Mouse (Mus musculus): ENCODE results near the gene 4933427D14Rik. TPM values are rescaled to one million over a fixed set of nuclear protein-coding genes. Genes with fewer than 3 reads are reported as not detected.

Gene 4933427D14Rik
- polyA plus RNA-seq, 1 experiment: 12.6 TPM

DNA sequence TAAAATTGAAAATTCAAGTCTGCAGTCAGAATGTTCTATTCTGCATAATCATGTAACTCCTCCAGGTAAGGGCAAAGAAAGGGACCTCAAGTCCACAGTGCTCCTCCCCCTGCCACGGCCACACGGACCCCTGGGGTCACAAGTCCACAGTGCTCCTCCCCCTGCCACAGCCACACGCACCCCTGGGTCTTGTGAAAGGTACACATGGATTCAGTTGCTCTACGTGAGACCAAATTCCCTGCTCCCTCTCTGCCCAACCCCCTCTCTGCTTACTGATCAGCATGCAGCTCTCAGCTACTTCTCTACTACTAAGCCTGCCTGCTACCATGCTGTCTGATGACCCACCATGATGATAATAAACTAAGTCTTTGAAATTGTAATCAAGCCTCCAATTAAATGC is 37.4 kb downstream of the 4933427D14Rik start:
- no peak for DNase-seq
- Histone ChIP-seq H3K36me3 (ENCODE audit: control insufficient read depth, insufficient read depth, low read length) (peaks cover 40% of the 10 kb centered on the region), H3K27me3 (ENCODE audit: control insufficient read depth, insufficient read depth, low read length) (no peaks in the 10 kb centered on the region), H3K4me3 (ENCODE audit: control insufficient read depth, insufficient read depth, low read length) (no peak overlapping the region), H3K4me1 (replicated peaks; ENCODE audit: control insufficient read depth, insufficient read depth, low read length) (no peaks in the 10 kb centered on the region), H3K27ac (ENCODE audit: control insufficient read depth, insufficient read depth, low read length) (no peak overlapping the region)
- WGBS: 97% methylated on average over 4 of the region's 4 CpGs
- TF ChIP-seq POLR2A (IDR thresholded peaks at IDR 0.05; ENCODE audit: control insufficient read depth, extremely low read depth, insufficient read depth, low read length, poor library complexity): no peak

DNA sequence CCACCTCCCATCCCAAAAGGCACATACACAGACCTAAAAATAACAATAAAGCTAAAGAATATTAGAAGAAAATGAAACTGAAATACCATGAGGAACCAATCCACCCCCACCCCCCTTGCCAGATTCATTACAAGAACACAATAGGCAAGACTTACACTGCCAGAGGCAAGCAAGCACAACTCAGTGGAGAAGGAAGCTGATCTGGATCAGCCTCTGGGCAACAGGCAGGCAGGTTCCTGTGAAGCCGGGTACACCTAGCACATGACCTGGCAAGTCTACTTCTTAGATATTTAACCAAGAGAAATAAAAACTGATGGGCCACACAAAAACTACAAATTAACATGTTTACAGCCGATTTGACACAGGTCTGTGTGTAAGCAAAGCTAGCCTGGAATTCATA is 44.1 kb downstream of the 4933427D14Rik start:
- DNase-seq: no peak
- TF ChIP-seq CTCF (IDR thresholded peaks at IDR 0.05; ENCODE audit: borderline replicate concordance, control insufficient read depth, extremely low read depth, insufficient read depth, low read length, poor library complexity): no peak
- Histone ChIP-seq H3K4me3 (ENCODE audit: control insufficient read depth, insufficient read depth, low read length) (no peak overlapping the region), H3K4me1 (replicated peaks; ENCODE audit: control insufficient read depth, insufficient read depth, low read length) (no peaks in the 10 kb centered on the region), H3K36me3 (ENCODE audit: control insufficient read depth, insufficient read depth, low read length) (peaks cover 25% of the 10 kb centered on the region), H3K27ac (ENCODE audit: control insufficient read depth, insufficient read depth, low read length) (no peak overlapping the region), H3K27me3 (ENCODE audit: control insufficient read depth, insufficient read depth, low read length) (no peaks in the 10 kb centered on the region)
- 92% methylated on average over 2 of the region's 2 CpGs for WGBS

- no peak for TF ChIP-seq POLR2A (IDR thresholded peaks at IDR 0.05; ENCODE audit: control insufficient read depth, extremely low read depth, insufficient read depth, low read length, poor library complexity)
- no peak for TF ChIP-seq CTCF (IDR thresholded peaks at IDR 0.05; ENCODE audit: borderline replicate concordance, control insufficient read depth, extremely low read depth, insufficient read depth, low read length, poor library complexity)
- no peaks in the 10 kb centered on the region for H3K27me3 ChIP-seq (ENCODE audit: control insufficient read depth, insufficient read depth, low read length)
- H3K4me3 ChIP-seq (ENCODE audit: control insufficient read depth, insufficient read depth, low read length): no peak overlapping the region
- WGBS: 87% methylated on average over 2 of the region's 2 CpGs
- H3K27ac ChIP-seq (ENCODE audit: control insufficient read depth, insufficient read depth, low read length): no peak overlapping the region
- DNase-seq: no peak
- H3K36me3 ChIP-seq (ENCODE audit: control insufficient read depth, insufficient read depth, low read length): peaks cover 6% of the 10 kb centered on the region
- H3K4me1 ChIP-seq (replicated peaks; ENCODE audit: control insufficient read depth, insufficient read depth, low read length): no peaks in the 10 kb centered on the region
Measured at GRCm38 (mm10) chr11:72156624-72157023, 50.6 kb downstream of the 4933427D14Rik start.

DNA sequence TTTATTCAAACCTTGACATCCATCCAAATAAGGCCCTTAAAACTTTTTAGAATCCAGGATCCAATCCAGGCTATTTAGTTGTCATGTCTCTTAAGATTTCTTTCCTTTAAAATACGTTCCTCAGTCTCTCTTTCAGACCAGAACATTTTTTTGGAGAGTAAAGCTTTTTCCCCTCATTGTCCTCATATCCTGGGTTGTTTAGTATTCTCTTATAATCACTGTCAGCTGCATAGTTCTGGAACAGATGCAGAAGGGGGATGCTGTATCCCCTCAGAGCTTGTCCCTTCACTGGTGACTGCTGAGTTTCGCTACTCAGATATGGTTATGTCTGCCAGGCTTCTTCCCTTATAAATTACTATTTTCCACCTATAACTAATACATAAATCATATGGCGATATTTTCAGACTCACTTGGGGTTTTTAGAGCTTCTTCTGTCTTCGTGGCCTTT is 51.3 kb downstream of the 4933427D14Rik start:
- no peak overlapping the region for H3K4me3 ChIP-seq (ENCODE audit: control insufficient read depth, insufficient read depth, low read length)

DNA sequence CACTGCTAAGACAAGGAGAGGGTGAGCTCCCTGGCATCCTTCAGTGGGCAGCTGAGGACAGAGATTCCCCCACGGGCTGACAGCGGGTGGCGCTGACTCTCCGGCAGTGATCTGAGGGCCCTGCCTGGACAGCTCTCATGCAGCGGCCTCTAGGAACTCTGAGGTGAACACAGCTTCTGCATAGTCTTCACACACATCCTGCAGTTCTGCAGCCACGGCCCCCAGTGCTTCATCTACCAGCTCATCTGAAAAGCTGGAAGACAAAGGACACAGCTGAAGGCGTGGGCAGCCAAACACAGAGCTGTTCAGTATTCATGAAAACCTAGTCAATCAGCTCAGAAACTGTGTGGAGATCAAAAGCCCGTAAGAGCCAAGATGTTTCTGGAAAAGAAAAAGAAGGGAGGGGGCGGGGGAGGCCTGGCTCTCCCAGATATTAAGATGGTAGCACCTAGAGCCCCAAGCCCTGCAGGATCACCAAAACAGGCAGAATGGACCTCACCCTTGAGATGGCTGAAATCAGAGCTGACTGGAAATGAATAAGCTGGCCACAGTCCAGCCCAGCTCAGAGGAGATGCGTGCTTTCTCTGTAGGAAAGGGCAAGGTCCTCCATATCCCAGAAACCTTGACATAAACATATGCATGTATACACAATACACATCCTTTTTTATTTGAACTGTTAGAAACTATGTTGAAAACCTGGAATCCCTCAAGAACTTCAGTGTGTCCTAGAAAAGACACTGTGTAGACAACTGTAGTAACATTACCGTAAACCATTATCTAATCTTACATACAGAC is 51.9 kb downstream of the 4933427D14Rik start:
- Histone ChIP-seq H3K4me1 (replicated peaks; ENCODE audit: control insufficient read depth, insufficient read depth, low read length) (no peaks in the 10 kb centered on the region), H3K27me3 (ENCODE audit: control insufficient read depth, insufficient read depth, low read length) (no peaks in the 10 kb centered on the region), H3K36me3 (ENCODE audit: control insufficient read depth, insufficient read depth, low read length) (peaks cover 6% of the 10 kb centered on the region), H3K27ac (ENCODE audit: control insufficient read depth, insufficient read depth, low read length) (no peak overlapping the region), H3K4me3 (ENCODE audit: control insufficient read depth, insufficient read depth, low read length) (no peak overlapping the region)
- DNase-seq: no peak
- WGBS: 94% methylated on average over 11 of the region's 11 CpGs
- TF ChIP-seq POLR2A (IDR thresholded peaks at IDR 0.05; ENCODE audit: control insufficient read depth, extremely low read depth, insufficient read depth, low read length, poor library complexity): no peak
- no peak for TF ChIP-seq CTCF (IDR thresholded peaks at IDR 0.05; ENCODE audit: borderline replicate concordance, control insufficient read depth, extremely low read depth, insufficient read depth, low read length, poor library complexity)

More for the DNA sequence above, 51.3 kb downstream of the 4933427D14Rik start:
- peaks cover 6% of the 10 kb centered on the region for H3K36me3 ChIP-seq (ENCODE audit: control insufficient read depth, insufficient read depth, low read length)
- no peak for DNase-seq
- 95% methylated on average over 4 of the region's 4 CpGs for WGBS
- no peak overlapping the region for H3K27ac ChIP-seq (ENCODE audit: control insufficient read depth, insufficient read depth, low read length)
- no peaks in the 10 kb centered on the region for H3K4me1 ChIP-seq (replicated peaks; ENCODE audit: control insufficient read depth, insufficient read depth, low read length)
- no peaks in the 10 kb centered on the region for H3K27me3 ChIP-seq (ENCODE audit: control insufficient read depth, insufficient read depth, low read length)
- TF ChIP-seq CTCF (IDR thresholded peaks at IDR 0.05; ENCODE audit: borderline replicate concordance, control insufficient read depth, extremely low read depth, insufficient read depth, low read length, poor library complexity): no peak
- TF ChIP-seq POLR2A (IDR thresholded peaks at IDR 0.05; ENCODE audit: control insufficient read depth, extremely low read depth, insufficient read depth, low read length, poor library complexity): no peak

- Histone ChIP-seq H3K36me3 (ENCODE audit: control insufficient read depth, insufficient read depth, low read length) (peaks cover 6% of the 10 kb centered on the region), H3K27ac (ENCODE audit: control insufficient read depth, insufficient read depth, low read length) (no peak overlapping the region), H3K4me1 (replicated peaks; ENCODE audit: control insufficient read depth, insufficient read depth, low read length) (no peaks in the 10 kb centered on the region), H3K27me3 (ENCODE audit: control insufficient read depth, insufficient read depth, low read length) (no peaks in the 10 kb centered on the region), H3K4me3 (ENCODE audit: control insufficient read depth, insufficient read depth, low read length) (no peak overlapping the region)
- 93% methylated on average over 12 of the region's 12 CpGs for WGBS
- TF ChIP-seq CTCF (IDR thresholded peaks at IDR 0.05; ENCODE audit: borderline replicate concordance, control insufficient read depth, extremely low read depth, insufficient read depth, low read length, poor library complexity) (no peak), POLR2A (IDR thresholded peaks at IDR 0.05; ENCODE audit: control insufficient read depth, extremely low read depth, insufficient read depth, low read length, poor library complexity) (no peak)
- no peak for DNase-seq
Measured at GRCm38 (mm10) chr11:72153122-72153862, 54.0 kb downstream of the 4933427D14Rik start.
